Mouse (Mus musculus): Measurements from ENCODE around the gene Med22. TPM values are rescaled to one million over a fixed set of nuclear protein-coding genes. Genes with fewer than 3 reads are reported as not detected.
A peak's percentile ranks its signal among the peaks of the same experiment; 100 is the strongest.

The Med22 gene
- polyA plus RNA-seq, 1 experiment from 2014 or later = 49.1 TPM

GRCm38 (mm10) chr2:26941539-26941938 lies 31.1 kb upstream of the Med22 start:
- no peaks in the 10 kb centered on the region for H3K27me3 ChIP-seq (ENCODE audit: control insufficient read depth, insufficient read depth, low read depth, low read length)
- no peak for ATAC-seq (ENCODE audit: low read depth)
- no peak overlapping the region for H3K4me3 ChIP-seq (ENCODE audit: low read length)
- no peak overlapping the region for H3K27ac ChIP-seq (ENCODE audit: low read length)
- H3K9me3 ChIP-seq (ENCODE audit: control insufficient read depth, low read length) = no peaks in the 10 kb centered on the region
- H3K9ac ChIP-seq (ENCODE audit: low read length) = no peak overlapping the region
- H3K36me3 ChIP-seq (ENCODE audit: control insufficient read depth, insufficient read depth, low read length) = no peaks in the 10 kb centered on the region
- no peaks in the 10 kb centered on the region for H3K4me1 ChIP-seq (replicated peaks; ENCODE audit: control insufficient read depth, insufficient read depth, low read length)
- no peak overlapping the region for H3K4me2 ChIP-seq (ENCODE audit: low read depth, low read length)
- 19% methylated on average over 5 of the region's 5 CpGs for WGBS

- H3K4me3 ChIP-seq (ENCODE audit: low read length) = no peak overlapping the region
- no peaks in the 10 kb centered on the region for H3K36me3 ChIP-seq (ENCODE audit: control insufficient read depth, insufficient read depth, low read length)
- ATAC-seq (ENCODE audit: low read depth) = no peak
- H3K4me2 ChIP-seq (ENCODE audit: low read depth, low read length) = no peak overlapping the region
- no peak overlapping the region for H3K27ac ChIP-seq (ENCODE audit: low read length)
- WGBS = 61% methylated on average over 1 of the region's 1 CpGs
- no peaks in the 10 kb centered on the region for H3K9me3 ChIP-seq (ENCODE audit: control insufficient read depth, low read length)
- H3K4me1 ChIP-seq (replicated peaks; ENCODE audit: control insufficient read depth, insufficient read depth, low read length) = peaks cover 9% of the 10 kb centered on the region
- no peaks in the 10 kb centered on the region for H3K27me3 ChIP-seq (ENCODE audit: control insufficient read depth, insufficient read depth, low read depth, low read length)
- H3K9ac ChIP-seq (ENCODE audit: low read length) = no peak overlapping the region
These were observed 25.9 kb upstream of the Med22 start for GRCm38 (mm10) chr2:26936425-26936824.

- H3K4me3 ChIP-seq (ENCODE audit: low read length) = no peak overlapping the region
- H3K4me2 ChIP-seq (ENCODE audit: low read depth, low read length) = no peak overlapping the region
- 85% methylated on average over 2 of the region's 2 CpGs for WGBS
- H3K27me3 ChIP-seq (ENCODE audit: control insufficient read depth, insufficient read depth, low read depth, low read length) = no peaks in the 10 kb centered on the region
- H3K36me3 ChIP-seq (ENCODE audit: control insufficient read depth, insufficient read depth, low read length) = no peaks in the 10 kb centered on the region
- peaks cover 13% of the 10 kb centered on the region for H3K4me1 ChIP-seq (replicated peaks; ENCODE audit: control insufficient read depth, insufficient read depth, low read length)
- H3K9me3 ChIP-seq (ENCODE audit: control insufficient read depth, low read length) = no peaks in the 10 kb centered on the region
- no peak overlapping the region for H3K27ac ChIP-seq (ENCODE audit: low read length)
- H3K9ac ChIP-seq (ENCODE audit: low read length) = no peak overlapping the region
- ATAC-seq (ENCODE audit: low read depth) = no peak
These were observed 24.8 kb upstream of the Med22 start for GRCm38 (mm10) chr2:26935286-26935685.

GRCm38 (mm10) chr2:26933304-26934055 lies 23.0 kb upstream of the Med22 start, which contains the start of the genes Surf4 and Stkld1:
TSS of gene Surf4 (minus strand) at chr2:26933928.
TSS of gene Stkld1 (plus strand) at chr2:26934047.
- Histone ChIP-seq H3K4me3 (ENCODE audit: low read length) (peak within 1 kb of the TSS; percentile 95), H3K27me3 (ENCODE audit: control insufficient read depth, insufficient read depth, low read depth, low read length) (no peaks in the 10 kb centered on the region), H3K4me1 (replicated peaks; ENCODE audit: control insufficient read depth, insufficient read depth, low read length) (peaks cover 13% of the 10 kb centered on the region), H3K27ac (ENCODE audit: low read length) (peak within 1 kb of the TSS; percentile 90), H3K9me3 (ENCODE audit: control insufficient read depth, low read length) (no peaks in the 10 kb centered on the region), H3K36me3 (ENCODE audit: control insufficient read depth, insufficient read depth, low read length) (no peaks in the 10 kb centered on the region; the same call in 1 of the 2 replicates), H3K4me2 (ENCODE audit: low read depth, low read length) (peak within 1 kb of the TSS; percentile 87), H3K9ac (ENCODE audit: low read length) (peak within 1 kb of the TSS; percentile 99)
- peak; percentile 97 for ATAC-seq (ENCODE audit: low read depth)
- WGBS = under 1% methylated on average over 65 of the region's 70 CpGs

GRCm38 (mm10) chr2:26932473-26933303 lies 22.2 kb upstream of the Med22 start:
- no peak; the same call in 1 of the 2 replicates for ATAC-seq (ENCODE audit: low read depth)
- H3K27me3 ChIP-seq (ENCODE audit: control insufficient read depth, insufficient read depth, low read depth, low read length) = no peaks in the 10 kb centered on the region

GRCm38 (mm10) chr2:26930390-26930789 lies 19.9 kb upstream of the Med22 start:
- no peak for ATAC-seq (ENCODE audit: low read depth)
- Histone ChIP-seq H3K36me3 (ENCODE audit: control insufficient read depth, insufficient read depth, low read length) (peaks cover 21% of the 10 kb centered on the region), H3K9ac (ENCODE audit: low read length) (no peak overlapping the region), H3K4me2 (ENCODE audit: low read depth, low read length) (no peak overlapping the region), H3K27me3 (ENCODE audit: control insufficient read depth, insufficient read depth, low read depth, low read length) (no peaks in the 10 kb centered on the region), H3K27ac (ENCODE audit: low read length) (no peak overlapping the region), H3K4me1 (replicated peaks; ENCODE audit: control insufficient read depth, insufficient read depth, low read length) (peaks cover 13% of the 10 kb centered on the region), H3K9me3 (ENCODE audit: control insufficient read depth, low read length) (no peaks in the 10 kb centered on the region), H3K4me3 (ENCODE audit: low read length) (no peak overlapping the region)
- WGBS = 20% methylated on average over 1 of the region's 1 CpGs

More at GRCm38 (mm10) chr2:26932473-26933303, 22.2 kb upstream of the Med22 start:
- peak overlapping the region; percentile 99 for H3K9ac ChIP-seq (ENCODE audit: low read length)
- peak overlapping the region; percentile 95 for H3K4me3 ChIP-seq (ENCODE audit: low read length)
- peak overlapping the region; percentile 90 for H3K27ac ChIP-seq (ENCODE audit: low read length)
- H3K4me1 ChIP-seq (replicated peaks; ENCODE audit: control insufficient read depth, insufficient read depth, low read length) = peaks cover 13% of the 10 kb centered on the region
- peaks cover 5% of the 10 kb centered on the region; the same call in 1 of the 2 replicates for H3K36me3 ChIP-seq (ENCODE audit: control insufficient read depth, insufficient read depth, low read length)
- under 1% methylated on average over 33 of the region's 49 CpGs for WGBS
- H3K4me2 ChIP-seq (ENCODE audit: low read depth, low read length) = peak overlapping the region; percentile 87
- no peaks in the 10 kb centered on the region for H3K9me3 ChIP-seq (ENCODE audit: control insufficient read depth, low read length)

GRCm38 (mm10) chr2:26927745-26928476 lies 17.4 kb upstream of the Med22 start:
- 83% methylated on average over 6 of the region's 6 CpGs for WGBS
- H3K4me2 ChIP-seq (ENCODE audit: low read depth, low read length) = no peak overlapping the region
- no peaks in the 10 kb centered on the region for H3K9me3 ChIP-seq (ENCODE audit: control insufficient read depth, low read length)
- ATAC-seq (ENCODE audit: low read depth) = no peak
- no peak overlapping the region for H3K27ac ChIP-seq (ENCODE audit: low read length)
- H3K27me3 ChIP-seq (ENCODE audit: control insufficient read depth, insufficient read depth, low read depth, low read length) = no peaks in the 10 kb centered on the region
- H3K4me3 ChIP-seq (ENCODE audit: low read length) = no peak overlapping the region
- H3K9ac ChIP-seq (ENCODE audit: low read length) = no peak overlapping the region
- H3K36me3 ChIP-seq (ENCODE audit: control insufficient read depth, insufficient read depth, low read length) = peaks cover 38% of the 10 kb centered on the region
- H3K4me1 ChIP-seq (replicated peaks; ENCODE audit: control insufficient read depth, insufficient read depth, low read length) = peaks cover 11% of the 10 kb centered on the region

- no peak overlapping the region for H3K27ac ChIP-seq (ENCODE audit: low read length)
- H3K9me3 ChIP-seq (ENCODE audit: control insufficient read depth, low read length) = no peaks in the 10 kb centered on the region
- H3K4me1 ChIP-seq (replicated peaks; ENCODE audit: control insufficient read depth, insufficient read depth, low read length) = peaks cover 13% of the 10 kb centered on the region
- no peak overlapping the region for H3K9ac ChIP-seq (ENCODE audit: low read length)
- peaks cover 64% of the 10 kb centered on the region for H3K36me3 ChIP-seq (ENCODE audit: control insufficient read depth, insufficient read depth, low read length)
- peak; percentile 41; the same call in 1 of the 2 replicates for ATAC-seq (ENCODE audit: low read depth)
- H3K27me3 ChIP-seq (ENCODE audit: control insufficient read depth, insufficient read depth, low read depth, low read length) = no peaks in the 10 kb centered on the region
- H3K4me2 ChIP-seq (ENCODE audit: low read depth, low read length) = no peak overlapping the region
- 38% methylated on average over 9 of the region's 9 CpGs for WGBS
- no peak overlapping the region for H3K4me3 ChIP-seq (ENCODE audit: low read length)
These were observed 11.3 kb upstream of the Med22 start for GRCm38 (mm10) chr2:26921784-26922183.
